Mouse (Mus musculus): ENCODE measurements at regions not wholly inside any gene's neighbourhood (a gene's known extent, or its start where the extent isn't known, plus 50 kb on each side); places are given as distances from the start of the nearest gene placed in this dataset.

- H3K9ac ChIP-seq (ENCODE audit: low read depth, low read length, severe bottlenecking) = no peak overlapping the region
- H3K4me2 ChIP-seq (replicated peaks; ENCODE audit: low read depth, low read length, severe bottlenecking) = no peak overlapping the region
- H3K9me3 ChIP-seq (ENCODE audit: control insufficient read depth, low read length) = no peaks in the 10 kb centered on the region
- no peaks in the 10 kb centered on the region for H3K4me1 ChIP-seq (ENCODE audit: control insufficient read depth, insufficient read depth, low read length)
- no peak for TF ChIP-seq POLR2A (IDR thresholded peaks at IDR 0.05; ENCODE audit: borderline replicate concordance, extremely low read depth, insufficient read depth, insufficient read length)
- ATAC-seq (ENCODE audit: low FRiP score, low read depth) (no peak), DNase-seq (ENCODE audit: low spot score) (no peak)
- H3K27ac ChIP-seq (replicated peaks; ENCODE audit: low read depth, low read length) = no peak overlapping the region
- WGBS = 76% methylated on average over 5 of the region's 5 CpGs
- no peak overlapping the region for H3K4me3 ChIP-seq (replicated peaks; ENCODE audit: low read length)
- no peaks in the 10 kb centered on the region for H3K27me3 ChIP-seq (ENCODE audit: control insufficient read depth, insufficient read depth, low read length)
- no peaks in the 10 kb centered on the region for H3K36me3 ChIP-seq (ENCODE audit: control insufficient read depth, insufficient read depth, low read length)
Measured at GRCm38 (mm10) chr10:126458523-126458922, 442.6 kb downstream of the Atp23 start.

GRCm38 (mm10) chr10:126452757-126453528 lies 448.2 kb downstream of the Atp23 start:
- H3K9ac ChIP-seq (ENCODE audit: low read depth, low read length, severe bottlenecking) = no peak overlapping the region
- WGBS = 82% methylated on average over 15 of the region's 15 CpGs
- no peak overlapping the region for H3K4me3 ChIP-seq (replicated peaks; ENCODE audit: low read length)
- no peak for TF ChIP-seq POLR2A (IDR thresholded peaks at IDR 0.05; ENCODE audit: borderline replicate concordance, extremely low read depth, insufficient read depth, insufficient read length)
- H3K4me1 ChIP-seq (ENCODE audit: control insufficient read depth, insufficient read depth, low read length) = no peaks in the 10 kb centered on the region
- DNase-seq (ENCODE audit: low spot score) = no peak
- no peak for ATAC-seq (ENCODE audit: low FRiP score, low read depth)
- H3K27me3 ChIP-seq (ENCODE audit: control insufficient read depth, insufficient read depth, low read length) = no peaks in the 10 kb centered on the region
- no peak overlapping the region for H3K4me2 ChIP-seq (replicated peaks; ENCODE audit: low read depth, low read length, severe bottlenecking)
- H3K27ac ChIP-seq (replicated peaks; ENCODE audit: low read depth, low read length) = no peak overlapping the region
- H3K36me3 ChIP-seq (ENCODE audit: control insufficient read depth, insufficient read depth, low read length) = no peaks in the 10 kb centered on the region
- no peaks in the 10 kb centered on the region for H3K9me3 ChIP-seq (ENCODE audit: control insufficient read depth, low read length)

- Histone ChIP-seq H3K9ac (ENCODE audit: low read depth, low read length, severe bottlenecking) (no peak overlapping the region), H3K27ac (replicated peaks; ENCODE audit: low read depth, low read length) (no peak overlapping the region), H3K9me3 (ENCODE audit: control insufficient read depth, low read length) (no peaks in the 10 kb centered on the region), H3K4me3 (replicated peaks; ENCODE audit: low read length) (no peak overlapping the region), H3K27me3 (ENCODE audit: control insufficient read depth, insufficient read depth, low read length) (no peaks in the 10 kb centered on the region), H3K36me3 (ENCODE audit: control insufficient read depth, insufficient read depth, low read length) (no peaks in the 10 kb centered on the region), H3K4me1 (ENCODE audit: control insufficient read depth, insufficient read depth, low read length) (no peaks in the 10 kb centered on the region), H3K4me2 (replicated peaks; ENCODE audit: low read depth, low read length, severe bottlenecking) (no peak overlapping the region)
- TF ChIP-seq POLR2A (IDR thresholded peaks at IDR 0.05; ENCODE audit: borderline replicate concordance, extremely low read depth, insufficient read depth, insufficient read length) = no peak
- WGBS = 75% methylated on average over 10 of the region's 10 CpGs
- DNase-seq (ENCODE audit: low spot score) (no peak), ATAC-seq (ENCODE audit: low FRiP score, low read depth) (no peak)
Measured at GRCm38 (mm10) chr10:126452057-126452622, 449.0 kb downstream of the Atp23 start.

GRCm38 (mm10) chr10:126431222-126431621 lies 465.3 kb downstream of the Lrig3 start:
- DNase-seq (ENCODE audit: low spot score) (no peak), ATAC-seq (ENCODE audit: low FRiP score, low read depth) (no peak)
- H3K9me3 ChIP-seq (ENCODE audit: control insufficient read depth, low read length) = no peaks in the 10 kb centered on the region
- TF ChIP-seq POLR2A (IDR thresholded peaks at IDR 0.05; ENCODE audit: borderline replicate concordance, extremely low read depth, insufficient read depth, insufficient read length) = no peak
- H3K9ac ChIP-seq (ENCODE audit: low read depth, low read length, severe bottlenecking) = no peak overlapping the region
- no peak overlapping the region for H3K27ac ChIP-seq (replicated peaks; ENCODE audit: low read depth, low read length)
- no peaks in the 10 kb centered on the region for H3K27me3 ChIP-seq (ENCODE audit: control insufficient read depth, insufficient read depth, low read length)
- no peak overlapping the region for H3K4me2 ChIP-seq (replicated peaks; ENCODE audit: low read depth, low read length, severe bottlenecking)
- H3K4me3 ChIP-seq (replicated peaks; ENCODE audit: low read length) = no peak overlapping the region
- H3K4me1 ChIP-seq (ENCODE audit: control insufficient read depth, insufficient read depth, low read length) = no peaks in the 10 kb centered on the region
- no peaks in the 10 kb centered on the region for H3K36me3 ChIP-seq (ENCODE audit: control insufficient read depth, insufficient read depth, low read length)

- Histone ChIP-seq H3K4me3 (replicated peaks; ENCODE audit: low read length) (no peak overlapping the region), H3K9ac (ENCODE audit: low read depth, low read length, severe bottlenecking) (no peak overlapping the region), H3K4me2 (replicated peaks; ENCODE audit: low read depth, low read length, severe bottlenecking) (no peak overlapping the region), H3K27ac (replicated peaks; ENCODE audit: low read depth, low read length) (no peak overlapping the region), H3K4me1 (ENCODE audit: control insufficient read depth, insufficient read depth, low read length) (no peaks in the 10 kb centered on the region), H3K36me3 (ENCODE audit: control insufficient read depth, insufficient read depth, low read length) (no peaks in the 10 kb centered on the region), H3K27me3 (ENCODE audit: control insufficient read depth, insufficient read depth, low read length) (no peaks in the 10 kb centered on the region), H3K9me3 (ENCODE audit: control insufficient read depth, low read length) (no peaks in the 10 kb centered on the region)
- 87% methylated on average over 8 of the region's 8 CpGs for WGBS
- no peak for DNase-seq (ENCODE audit: low spot score)
- TF ChIP-seq POLR2A (IDR thresholded peaks at IDR 0.05; ENCODE audit: borderline replicate concordance, extremely low read depth, insufficient read depth, insufficient read length) = no peak
- ATAC-seq (ENCODE audit: low FRiP score, low read depth) = no peak
Measured at GRCm38 (mm10) chr10:126430346-126430745, 464.4 kb downstream of the Lrig3 start.
